Mouse (Mus musculus) stomach, embryonic 16.5 days (tissue): ENCODE results near the gene Grhpr. TPM values are rescaled to one million over a fixed set of nuclear protein-coding genes. Genes with fewer than 3 reads are reported as not detected.

ENCODE experiments used
- ATAC-seq: fragments of 200-750 bp; cut with Nextera tagmentation; 2 replicates; pipeline ENCODE4 v1.8.0; 2017; ENCODE audit warnings: moderate number of reproducible peaks, moderate TSS enrichment; ENCODE audit not compliant: insufficient read depth, low FRiP score
- H3K27ac ChIP-seq: fragments of 300-500 bp; sonication (generic); 2 replicates; pipeline ENCODE4 v1.5.1; 2014; ENCODE audit warnings: low read length
- H3K27me3 ChIP-seq: fragments of 300-500 bp; sonication (generic); 2 replicates; pipeline ENCODE4 v1.6.1; 2014; ENCODE audit warnings: low read length, control low read depth, mixed read lengths; ENCODE audit not compliant: control insufficient read depth, insufficient read depth
- H3K36me3 ChIP-seq: fragments of 300-500 bp; sonication (generic); 2 replicates; pipeline ENCODE4 v1.6.1; 2014; ENCODE audit warnings: low read length; ENCODE audit not compliant: control insufficient read depth, insufficient read depth
- H3K4me1 ChIP-seq: fragments of 300-500 bp; sonication (generic); 2 replicates; pipeline ENCODE4 v1.6.1; 2014; ENCODE audit warnings: low read length, control low read depth, mixed read lengths; ENCODE audit not compliant: control insufficient read depth, insufficient read depth
- H3K4me2 ChIP-seq: fragments of 300-500 bp; sonication (generic); 2 replicates; pipeline ENCODE4 v1.6.1; 2014; ENCODE audit warnings: low read depth, low read length, mixed read lengths
- H3K4me3 ChIP-seq: fragments of 300-500 bp; sonication (generic); replicated peaks from 2 replicates; pipeline ENCODE4 v1.5.1; 2014; ENCODE audit warnings: mild to moderate bottlenecking, low read length
- H3K9ac ChIP-seq: fragments of 300-500 bp; sonication (generic); 2 replicates; pipeline ENCODE4 v1.6.1; 2014; ENCODE audit warnings: low read length
- H3K9me3 ChIP-seq: fragments of 300-500 bp; sonication (generic); replicated peaks from 2 replicates; pipeline ENCODE4 v1.6.1; 2016; ENCODE audit warnings: low read length, control low read depth; ENCODE audit not compliant: control insufficient read depth
- WGBS: fragments of 180-500 bp; shearing (Covaris S2); extraction: QIAGEN DNeasy Blood & Tissue Kit; methylation state at CpG from one replicate; pipeline ENCODE4 v1.1.7; 2014; 5-methylcytosine and 5-hydroxymethylcytosine counted together
- polyA plus RNA-seq: library from polyadenylated mRNA; unstranded; fragments of >200 nt; fragmentation: Nextera tagmentation; extraction: Ambion mirVana; gene quantifications from 2 replicates; pipeline ENCODE4 v1.2.1, GENCODE M21; 2015

Grhpr gene
- polyA plus RNA-seq, 1 experiment from 2014 or later, result 72.0 TPM

DNA sequence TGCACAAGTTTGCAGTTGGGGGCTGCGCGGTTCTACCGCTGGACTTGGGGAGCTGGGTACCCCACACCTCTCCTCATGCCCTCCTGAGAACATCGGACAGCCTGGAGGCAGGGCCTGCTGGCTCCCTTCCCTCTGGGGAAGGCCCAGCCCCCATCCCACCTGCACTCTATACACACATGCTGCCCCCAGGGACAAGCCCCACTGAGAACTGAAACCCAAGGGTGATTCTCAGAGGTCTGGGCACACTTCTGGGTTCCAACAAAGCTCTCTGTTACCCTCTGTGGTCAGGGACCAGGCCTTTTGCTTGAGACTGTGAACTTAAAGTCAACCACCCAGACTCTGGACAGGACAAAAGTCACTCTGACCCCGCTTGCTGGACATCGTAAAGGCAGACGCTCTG lies 11.1 kb upstream of the Grhpr start:
- Histone ChIP-seq H3K4me1 (no peaks in the 10 kb centered on the region), H3K27me3 (no peaks in the 10 kb centered on the region)
- 92% methylated on average over 7 of the region's 7 CpGs for WGBS

DNA sequence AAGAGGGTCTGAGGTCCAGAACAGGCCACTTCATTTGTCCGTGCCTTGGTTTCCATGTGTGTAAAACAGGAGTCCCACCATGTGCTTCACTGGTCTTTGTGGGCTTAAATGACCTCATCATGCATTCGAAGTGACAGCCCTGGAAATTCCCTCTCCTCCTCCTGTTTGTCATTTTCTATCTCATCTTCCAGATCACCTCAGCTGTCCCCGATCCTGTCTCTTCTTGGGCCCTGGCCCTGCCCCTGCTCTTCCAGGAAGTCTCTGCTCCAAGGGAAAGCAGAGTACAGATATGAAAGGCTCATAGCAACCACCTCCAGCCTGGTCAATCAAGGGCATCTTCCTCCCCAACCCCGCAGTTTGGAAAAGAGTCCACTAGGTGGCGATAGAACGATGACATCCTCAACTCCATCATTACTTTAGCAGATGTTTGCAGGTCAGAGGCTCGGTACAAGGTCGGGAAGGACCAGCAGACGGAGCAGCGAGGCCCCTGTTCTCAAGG lies 10.5 kb upstream of the Grhpr start:
- no peak overlapping the region for H3K4me3 ChIP-seq
- no peaks in the 10 kb centered on the region for H3K27me3 ChIP-seq
- H3K36me3 ChIP-seq, result no peaks in the 10 kb centered on the region
- no peaks in the 10 kb centered on the region for H3K4me1 ChIP-seq
- 23% methylated on average over 10 of the region's 10 CpGs for WGBS
- no peak overlapping the region for H3K4me2 ChIP-seq
- no peak overlapping the region for H3K9ac ChIP-seq
- no peak for ATAC-seq
- H3K27ac ChIP-seq, result no peak overlapping the region
- H3K9me3 ChIP-seq, result no peaks in the 10 kb centered on the region

More for the DNA sequence above, 11.1 kb upstream of the Grhpr start:
- no peak for ATAC-seq
- H3K9ac ChIP-seq, result no peak overlapping the region
- no peaks in the 10 kb centered on the region for H3K9me3 ChIP-seq
- no peak overlapping the region for H3K4me3 ChIP-seq
- no peaks in the 10 kb centered on the region for H3K36me3 ChIP-seq
- H3K27ac ChIP-seq, result no peak overlapping the region
- no peak overlapping the region for H3K4me2 ChIP-seq

DNA sequence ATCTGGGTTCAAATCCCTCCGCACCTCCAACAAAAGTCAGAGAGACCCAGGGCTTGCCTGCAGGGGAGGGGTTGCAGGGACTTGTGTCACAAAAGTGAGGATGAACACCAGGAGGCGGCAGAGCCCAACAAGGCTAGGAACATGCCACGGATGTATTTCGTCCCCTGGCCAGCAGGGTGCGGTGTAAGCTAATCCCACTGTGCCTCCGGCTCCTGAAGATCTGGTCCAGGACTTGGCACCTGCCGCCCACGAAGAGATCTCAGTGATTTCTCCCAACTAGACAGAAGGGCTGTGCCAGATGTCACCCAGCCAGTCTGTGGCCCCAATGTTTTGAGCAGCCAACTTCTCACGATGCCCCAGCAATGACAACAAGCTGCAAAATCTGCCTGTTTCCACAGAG lies 7.7 kb upstream of the Grhpr start:
- ATAC-seq, result peak; percentile 29; the same call in 1 of the 2 replicates
- Histone ChIP-seq H3K27me3 (no peaks in the 10 kb centered on the region), H3K27ac (no peak overlapping the region), H3K36me3 (no peaks in the 10 kb centered on the region), H3K9ac (peak overlapping the region; percentile 26; the same call in 1 of the 2 replicates), H3K4me2 (peak overlapping the region; percentile 53), H3K4me1 (no peaks in the 10 kb centered on the region), H3K9me3 (peaks cover 3% of the 10 kb centered on the region; the same call in 1 of the 2 replicates), H3K4me3 (peak overlapping the region; percentile 23; the same call in 1 of the 2 replicates)
- 10% methylated on average over 9 of the region's 9 CpGs for WGBS

DNA sequence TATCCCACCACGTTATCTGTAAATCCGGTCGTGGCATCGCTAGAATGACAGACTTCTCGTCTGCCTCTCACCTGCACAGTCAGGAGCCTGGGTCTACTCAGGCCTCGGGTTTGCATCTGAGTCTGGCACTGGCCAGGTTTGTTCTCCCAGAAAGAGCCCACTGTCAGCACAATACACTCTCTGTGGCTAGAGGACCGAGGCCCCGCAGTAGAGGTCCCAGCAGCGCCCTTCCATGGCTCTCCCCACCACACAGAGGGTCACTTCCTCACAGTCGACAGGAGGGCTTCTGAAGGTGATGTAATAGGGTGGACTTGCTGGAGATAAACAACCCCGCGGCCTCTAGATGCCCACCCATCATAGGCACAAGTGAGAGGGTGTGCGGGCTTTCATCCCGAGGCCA lies 7.3 kb upstream of the Grhpr start:
- WGBS, result 38% methylated on average over 14 of the region's 14 CpGs
- peaks cover 3% of the 10 kb centered on the region; the same call in 1 of the 2 replicates for H3K9me3 ChIP-seq
- H3K4me2 ChIP-seq, result peak overlapping the region; percentile 53
- H3K27me3 ChIP-seq, result no peaks in the 10 kb centered on the region
- no peaks in the 10 kb centered on the region for H3K4me1 ChIP-seq
- no peak; the same call in 1 of the 2 replicates for ATAC-seq
- H3K9ac ChIP-seq, result peak overlapping the region; percentile 26; the same call in 1 of the 2 replicates
- H3K27ac ChIP-seq, result no peak overlapping the region
- H3K4me3 ChIP-seq, result peak overlapping the region; percentile 23; the same call in 1 of the 2 replicates
- H3K36me3 ChIP-seq, result no peaks in the 10 kb centered on the region

DNA sequence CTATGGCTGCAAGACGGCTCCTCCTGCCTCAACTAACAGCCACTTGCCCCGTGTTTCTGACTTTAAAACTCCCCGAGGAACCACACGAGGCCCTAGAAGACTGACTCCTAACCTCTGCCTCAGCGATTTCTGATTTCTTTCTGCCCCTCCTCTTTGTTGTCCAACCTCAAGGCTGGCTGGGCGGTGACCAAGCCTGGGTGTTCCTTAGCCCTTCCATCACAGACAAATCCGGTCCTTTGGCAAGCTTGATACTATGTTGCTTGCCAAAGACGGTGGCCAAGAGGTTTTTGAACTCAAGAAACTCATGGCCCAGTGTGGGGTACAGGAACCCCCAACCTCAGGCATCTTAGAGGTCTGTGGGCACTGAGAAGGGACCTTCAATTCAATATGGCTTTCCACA lies 6.9 kb upstream of the Grhpr start:
- WGBS, result 67% methylated on average over 8 of the region's 8 CpGs
- Histone ChIP-seq H3K9me3 (peaks cover 3% of the 10 kb centered on the region; the same call in 1 of the 2 replicates), H3K4me3 (no peak overlapping the region), H3K4me2 (no peak overlapping the region), H3K27ac (no peak overlapping the region), H3K9ac (no peak overlapping the region), H3K4me1 (no peaks in the 10 kb centered on the region), H3K27me3 (no peaks in the 10 kb centered on the region), H3K36me3 (no peaks in the 10 kb centered on the region)
- ATAC-seq, result no peak

DNA sequence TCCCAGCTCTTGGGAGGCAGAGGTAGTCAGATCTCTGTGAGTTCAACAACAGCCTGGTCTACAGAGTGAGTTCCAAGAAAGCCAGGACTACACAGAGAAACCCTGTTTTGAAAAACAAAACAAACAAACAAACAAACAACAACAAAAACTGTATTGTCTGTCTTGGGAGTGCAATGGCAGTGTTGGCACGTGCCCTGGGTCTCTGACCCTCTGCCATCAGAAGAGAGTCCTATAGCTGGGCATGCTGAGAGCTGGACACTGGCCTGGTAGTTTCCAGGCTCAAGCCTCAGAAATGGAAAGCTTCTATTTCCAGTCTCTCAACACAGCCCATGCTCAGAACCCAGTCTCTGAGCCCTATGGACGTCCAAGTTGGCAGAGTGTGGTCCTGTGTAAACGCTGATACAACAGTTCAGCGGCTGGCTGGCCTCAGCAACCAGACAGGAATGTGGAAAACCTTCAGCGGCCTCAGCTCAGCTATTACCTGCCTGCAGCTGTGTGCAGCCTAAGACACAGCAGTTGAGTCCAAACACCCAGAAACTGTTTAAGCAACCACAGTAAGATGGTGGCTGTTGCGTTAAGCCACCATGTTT lies 5.1 kb upstream of the Grhpr start:
- no peak overlapping the region for H3K27ac ChIP-seq
- H3K4me3 ChIP-seq, result no peak overlapping the region
- no peak overlapping the region for H3K4me2 ChIP-seq
- WGBS, result 60% methylated on average over 6 of the region's 6 CpGs
- no peaks in the 10 kb centered on the region for H3K36me3 ChIP-seq
- H3K9me3 ChIP-seq, result peaks cover 3% of the 10 kb centered on the region; the same call in 1 of the 2 replicates
- no peaks in the 10 kb centered on the region for H3K4me1 ChIP-seq
- H3K27me3 ChIP-seq, result no peaks in the 10 kb centered on the region
- no peak for ATAC-seq
- no peak overlapping the region for H3K9ac ChIP-seq

DNA sequence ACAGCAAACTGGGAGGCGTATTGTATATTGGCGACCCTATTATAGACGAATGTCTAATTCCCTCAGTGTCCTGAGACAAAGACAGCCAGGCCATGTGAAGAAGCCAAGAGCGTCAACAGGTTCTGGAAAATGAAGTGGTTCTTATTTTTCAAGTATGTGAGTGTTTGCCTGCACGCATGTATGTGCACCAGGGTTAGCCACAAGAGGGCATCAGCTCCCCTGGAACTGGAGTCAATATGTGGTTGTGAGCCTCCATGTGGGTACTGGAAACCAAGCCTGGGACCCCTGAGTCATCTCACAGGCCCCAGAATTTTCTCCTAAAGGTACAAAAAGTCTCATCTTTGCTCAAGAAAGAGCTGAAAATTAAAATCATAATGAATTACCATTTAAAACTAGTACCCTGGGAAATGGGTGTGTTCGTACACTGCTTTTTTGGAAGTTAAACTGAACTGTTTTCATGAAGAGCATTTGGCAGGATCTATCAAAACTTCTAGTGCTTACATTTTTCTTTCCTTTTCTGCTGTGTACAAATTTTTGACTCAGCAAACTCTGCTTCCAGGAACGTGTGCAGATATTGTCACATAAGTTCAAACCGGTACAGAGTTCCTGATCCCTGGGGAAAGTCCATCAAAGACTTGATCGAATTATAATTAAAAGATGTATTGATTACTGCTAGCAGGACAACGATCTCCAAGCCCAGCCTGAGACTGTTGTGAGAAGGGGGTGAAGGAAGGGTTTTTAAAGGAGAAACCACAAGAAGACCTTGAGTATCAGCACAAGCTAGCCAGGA lies 4.1 kb upstream of the Grhpr start:
- no peaks in the 10 kb centered on the region for H3K36me3 ChIP-seq
- H3K9ac ChIP-seq, result no peak overlapping the region
- H3K4me3 ChIP-seq, result no peak overlapping the region
- H3K4me1 ChIP-seq, result peaks cover 6% of the 10 kb centered on the region; the same call in 1 of the 2 replicates
- no peak for ATAC-seq
- WGBS, result 88% methylated on average over 10 of the region's 10 CpGs
- H3K27me3 ChIP-seq, result no peaks in the 10 kb centered on the region
- H3K4me2 ChIP-seq, result no peak overlapping the region
- H3K9me3 ChIP-seq, result peaks cover 3% of the 10 kb centered on the region; the same call in 1 of the 2 replicates
- H3K27ac ChIP-seq, result no peak overlapping the region

DNA sequence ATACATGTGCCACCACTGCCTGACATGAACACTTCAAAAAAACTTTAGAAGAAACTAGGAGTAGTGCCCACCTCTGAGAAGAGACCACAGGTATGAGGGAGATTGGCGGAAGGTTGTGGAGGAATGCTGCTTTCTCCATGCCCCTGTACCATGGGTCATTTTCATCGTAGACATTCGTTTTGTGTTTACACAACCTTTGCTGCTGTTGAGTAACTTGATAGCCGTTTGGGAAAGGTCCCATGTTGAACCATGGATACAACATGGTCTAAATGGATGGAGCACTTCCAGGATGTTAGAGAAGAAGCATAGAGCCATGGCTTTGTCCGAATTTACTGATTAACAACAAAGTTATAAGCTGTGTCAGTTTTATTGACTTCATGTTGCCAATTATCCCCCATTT lies 3.0 kb upstream of the Grhpr start:
- Histone ChIP-seq H3K4me2 (no peak overlapping the region), H3K27me3 (no peaks in the 10 kb centered on the region), H3K36me3 (no peaks in the 10 kb centered on the region), H3K4me1 (peaks cover 6% of the 10 kb centered on the region; the same call in 1 of the 2 replicates), H3K27ac (no peak overlapping the region), H3K4me3 (no peak overlapping the region), H3K9me3 (peaks cover 3% of the 10 kb centered on the region; the same call in 1 of the 2 replicates), H3K9ac (no peak overlapping the region)
- no peak for ATAC-seq
- WGBS, result 52% methylated on average over 5 of the region's 5 CpGs

DNA sequence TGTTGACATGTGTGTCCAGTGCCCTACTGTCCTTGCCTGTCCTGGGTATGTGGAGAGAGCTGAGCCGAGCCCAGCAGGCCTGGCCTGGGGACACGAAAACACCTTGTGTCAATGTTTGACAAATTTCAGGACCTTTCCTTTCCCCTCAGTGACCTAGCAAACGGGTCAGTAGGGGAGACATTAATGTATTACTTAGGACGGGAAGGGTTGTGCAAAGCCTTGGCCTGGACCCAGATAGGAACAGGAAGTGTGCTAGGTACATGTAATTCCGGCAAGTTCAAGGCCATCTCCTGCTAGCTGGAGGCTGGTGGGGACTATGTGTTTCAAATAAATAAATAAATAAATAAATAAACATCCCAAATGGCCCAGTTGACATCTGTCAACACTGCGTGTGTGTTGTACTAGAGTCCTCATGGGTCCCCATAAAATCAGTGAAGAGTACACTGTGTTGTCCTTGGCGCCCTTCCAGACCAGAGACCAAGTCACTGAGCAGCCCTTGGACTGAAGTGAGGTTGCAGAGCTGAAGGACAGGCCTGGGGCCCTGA lies 1.3 kb upstream of the Grhpr start:
- no peak overlapping the region for H3K4me2 ChIP-seq
- no peaks in the 10 kb centered on the region for H3K36me3 ChIP-seq
- H3K4me3 ChIP-seq, result no peak overlapping the region
- no peaks in the 10 kb centered on the region for H3K27me3 ChIP-seq
- no peak for ATAC-seq
- H3K4me1 ChIP-seq, result peaks cover 6% of the 10 kb centered on the region; the same call in 1 of the 2 replicates
- peaks cover 3% of the 10 kb centered on the region; the same call in 1 of the 2 replicates for H3K9me3 ChIP-seq
- WGBS, result 57% methylated on average over 7 of the region's 7 CpGs
- H3K27ac ChIP-seq, result no peak overlapping the region
- no peak overlapping the region for H3K9ac ChIP-seq
